Mouse (Mus musculus) urinary bladder, postnatal 14 days (tissue): ENCODE results near the gene Mchr1.
"Not testable (repeated sequence)": the region's sequence is repeated elsewhere in the genome, so short reads cannot be mapped to it uniquely, and the experiment has no call there.

Source experiments
- DNase-seq: peaks from one replicate; pipeline ENCODE4 v3.0.0; 2021; ENCODE audit warnings: low spot score

The Mchr1 gene

GRCm38 (mm10) chr15:81235086-81235920, at the start of gene Mchr1:
TSS of gene Mchr1 (plus strand) at chr15:81235499.
- DNase-seq: peak; percentile 56

- DNase-seq: no peak
Measured at GRCm38 (mm10) chr15:81189061-81189460, 46.2 kb upstream of the Mchr1 start.

GRCm38 (mm10) chr15:81190011-81190629, 45.2 kb upstream of the Mchr1 start:
- peak; percentile 38 for DNase-seq

- peak; percentile 100 for DNase-seq
Measured at GRCm38 (mm10) chr15:81190630-81191178, 44.6 kb upstream of the Mchr1 start, which contains the start of gene Mrtfa. TSS of gene Mrtfa (minus strand) at chr15:81190757.

GRCm38 (mm10) chr15:81191303-81191702, 44.0 kb upstream of the Mchr1 start:
- no peak for DNase-seq

- DNase-seq: no peak
Measured at GRCm38 (mm10) chr15:81192316-81192715, 43.0 kb upstream of the Mchr1 start.

GRCm38 (mm10) chr15:81192858-81193257, 42.4 kb upstream of the Mchr1 start:
- DNase-seq: no peak

- no peak for DNase-seq
Measured at GRCm38 (mm10) chr15:81194791-81195190, 40.5 kb upstream of the Mchr1 start.

GRCm38 (mm10) chr15:81195447-81195846, 39.9 kb upstream of the Mchr1 start:
- DNase-seq: no peak

- no peak for DNase-seq
Measured at GRCm38 (mm10) chr15:81197197-81197596, 38.1 kb upstream of the Mchr1 start.

- DNase-seq: no peak
Measured at GRCm38 (mm10) chr15:81198447-81198846, 36.9 kb upstream of the Mchr1 start.

- peak; percentile 81 for DNase-seq
Measured at GRCm38 (mm10) chr15:81199372-81199959, 35.8 kb upstream of the Mchr1 start.

- DNase-seq: no peak
Measured at GRCm38 (mm10) chr15:81202462-81202861, 32.8 kb upstream of the Mchr1 start.

GRCm38 (mm10) chr15:81210496-81210895, 24.8 kb upstream of the Mchr1 start:
- DNase-seq: no peak

GRCm38 (mm10) chr15:81212976-81213375, 22.3 kb upstream of the Mchr1 start:
- DNase-seq: peak; percentile 46

- no peak for DNase-seq
Measured at GRCm38 (mm10) chr15:81216906-81217653, 18.2 kb upstream of the Mchr1 start.

- no peak for DNase-seq
Measured at GRCm38 (mm10) chr15:81219054-81219453, 16.2 kb upstream of the Mchr1 start.

GRCm38 (mm10) chr15:81220051-81220450, 15.2 kb upstream of the Mchr1 start:
- DNase-seq: not testable (repeated sequence)

GRCm38 (mm10) chr15:81221446-81221845, 13.9 kb upstream of the Mchr1 start:
- no peak for DNase-seq

GRCm38 (mm10) chr15:81225016-81225415, 10.3 kb upstream of the Mchr1 start:
- no peak for DNase-seq

GRCm38 (mm10) chr15:81225732-81226131, 9.6 kb upstream of the Mchr1 start:
- DNase-seq: no peak

GRCm38 (mm10) chr15:81226796-81227195, 8.5 kb upstream of the Mchr1 start:
- DNase-seq: no peak
